Comparison of ENCODE assay signal across 19 mouse cellular contexts in genomic region chr7:19953054-19953453, GRCm38 (mm10). TPM values are rescaled to one million over a fixed set of nuclear protein-coding genes. Genes with fewer than 3 reads are reported as not detected.
DNase-seq lines count a peak whose midpoint lies in the region; ATAC-seq lines count a peak whose summit lies in the region.
"Had no signal": no experiment of that assay in that cellular context is flagged by ENCODE, and none has a peak within 500 bp of the region (broad histone marks: within the 10 kb centered on the region; RNA-seq: fewer than 3 reads in every experiment).

No protein-coding gene starts in this region.

- no peak overlapping the region for H3K4me3 ChIP-seq in midbrain, embryonic 11.5 days (ENCODE audit: low read depth, low read length)
- no peak overlapping the region for H3K4me3 ChIP-seq in midbrain, embryonic 16.5 days (ENCODE audit: low read depth, low read length)
- H3K4me3 ChIP-seq in intestine, embryonic 16.5 days (ENCODE audit: low read length) = no peak overlapping the region
- H3K4me3 ChIP-seq in forebrain, embryonic 15.5 days = no peak overlapping the region
- H3K4me3 ChIP-seq: embryonic facial prominence, embryonic 10.5 days; erythroblast, embryonic 14.5 days; heart, embryonic 15.5 days had no signal

- H3K27ac ChIP-seq in midbrain, embryonic 11.5 days (ENCODE audit: low read depth, low read length) = no peak overlapping the region; the same call in 1 of the 2 replicates
- no peak overlapping the region for H3K27ac ChIP-seq in midbrain, embryonic 16.5 days (ENCODE audit: low read length)
- peak overlapping the region; percentile 36 for H3K27ac ChIP-seq in intestine, embryonic 16.5 days (ENCODE audit: low read length)
- H3K27ac ChIP-seq in forebrain, embryonic 15.5 days (replicated peaks) = no peak overlapping the region
- H3K27ac ChIP-seq: embryonic facial prominence, embryonic 10.5 days; heart, embryonic 15.5 days had no signal

- no peaks in the 10 kb centered on the region for H3K36me3 ChIP-seq in midbrain, embryonic 11.5 days (ENCODE audit: control insufficient read depth, insufficient read depth, low read length)
- H3K36me3 ChIP-seq in midbrain, embryonic 16.5 days (ENCODE audit: control insufficient read depth, insufficient read depth, low read length) = no peaks in the 10 kb centered on the region
- H3K36me3 ChIP-seq in intestine, embryonic 16.5 days (ENCODE audit: control insufficient read depth, insufficient read depth, low read length) = no peaks in the 10 kb centered on the region
- H3K36me3 ChIP-seq in forebrain, embryonic 15.5 days = no peaks in the 10 kb centered on the region
- H3K36me3 ChIP-seq: embryonic facial prominence, embryonic 10.5 days; G1E; heart, embryonic 15.5 days had no signal

- no peaks in the 10 kb centered on the region for H3K9me3 ChIP-seq in midbrain, embryonic 11.5 days (ENCODE audit: control insufficient read depth, low read length)
- no peaks in the 10 kb centered on the region for H3K9me3 ChIP-seq in midbrain, embryonic 16.5 days (replicated peaks; ENCODE audit: control insufficient read depth, low read length, poor library complexity, severe bottlenecking)
- no peaks in the 10 kb centered on the region for H3K9me3 ChIP-seq in intestine, embryonic 16.5 days (ENCODE audit: control insufficient read depth, low read length)
- no peaks in the 10 kb centered on the region for H3K9me3 ChIP-seq in forebrain, embryonic 15.5 days
- H3K9me3 ChIP-seq: embryonic facial prominence, embryonic 10.5 days; G1E; heart, embryonic 15.5 days had no signal

- no peaks in the 10 kb centered on the region for H3K27me3 ChIP-seq in midbrain, embryonic 11.5 days (ENCODE audit: control insufficient read depth, insufficient read depth, low read length)
- H3K27me3 ChIP-seq in midbrain, embryonic 16.5 days (ENCODE audit: control insufficient read depth, insufficient read depth, low read depth, low read length) = no peaks in the 10 kb centered on the region
- H3K27me3 ChIP-seq in intestine, embryonic 16.5 days (replicated peaks; ENCODE audit: control insufficient read depth, insufficient read depth, low read length) = no peaks in the 10 kb centered on the region
- no peaks in the 10 kb centered on the region for H3K27me3 ChIP-seq in forebrain, embryonic 15.5 days
- H3K27me3 ChIP-seq: heart, embryonic 15.5 days had no signal

- DNase-seq in midbrain, embryonic 11.5 days (ENCODE audit: low spot score, missing footprints) = no peak
- peak; percentile 38 for DNase-seq in adipocyte (ENCODE audit: low spot score)
- DNase-seq in thymus, postnatal 14 days = no peak
- no peak for DNase-seq in spleen, postnatal 10 days (ENCODE audit: low spot score in 2 of 2)
- DNase-seq: cerebellum, postnatal 10 days; forebrain, postnatal 0 days; lung, postnatal 36 days; right cerebral cortex, adult 18-20 months; spleen, adult 18-20 months had no signal

- 39% methylated on average over 9 of the region's 9 CpGs for WGBS in midbrain, embryonic 11.5 days
- 43% methylated on average over 9 of the region's 9 CpGs for WGBS in midbrain, embryonic 16.5 days
- 40% methylated on average over 9 of the region's 9 CpGs for WGBS in intestine, embryonic 16.5 days
- 55% methylated on average over 9 of the region's 9 CpGs for WGBS in forebrain, embryonic 15.5 days

- H3K4me1 ChIP-seq in midbrain, embryonic 11.5 days (ENCODE audit: control insufficient read depth, insufficient read depth, low read length) = 0 out of 2 replicates have a peak, but pooled peaks cover 3% of the 10 kb centered on the region
- no peaks in the 10 kb centered on the region for H3K4me1 ChIP-seq in midbrain, embryonic 16.5 days (ENCODE audit: control insufficient read depth, insufficient read depth, low read length)
- H3K4me1 ChIP-seq in intestine, embryonic 16.5 days (ENCODE audit: control insufficient read depth, insufficient read depth, low read length) = peaks cover 9% of the 10 kb centered on the region
- H3K4me1 ChIP-seq in forebrain, embryonic 15.5 days = no peaks in the 10 kb centered on the region

- H3K4me2 ChIP-seq in midbrain, embryonic 11.5 days = no peak overlapping the region
- H3K4me2 ChIP-seq in midbrain, embryonic 16.5 days (ENCODE audit: low read length) = no peak overlapping the region
- no peak overlapping the region for H3K4me2 ChIP-seq in intestine, embryonic 16.5 days (ENCODE audit: low read depth, low read length)
- H3K4me2 ChIP-seq in forebrain, embryonic 15.5 days (replicated peaks) = no peak overlapping the region
- H3K4me2 ChIP-seq: heart, embryonic 15.5 days had no signal

- ATAC-seq in midbrain, embryonic 11.5 days (ENCODE audit: low FRiP score) = peak; percentile 31; the same call in 1 of the 2 replicates
- ATAC-seq in midbrain, embryonic 16.5 days = no peak
- ATAC-seq in intestine, embryonic 16.5 days = no peak
- ATAC-seq in forebrain, embryonic 15.5 days (replicated peaks) = no peak
- ATAC-seq: forebrain, postnatal 0 days had no signal

- no peak overlapping the region for H3K9ac ChIP-seq in midbrain, embryonic 11.5 days (ENCODE audit: low read length)
- no peak overlapping the region for H3K9ac ChIP-seq in midbrain, embryonic 16.5 days (ENCODE audit: low read depth, low read length)
- H3K9ac ChIP-seq in intestine, embryonic 16.5 days (ENCODE audit: low read depth, low read length) = no peak overlapping the region
- H3K9ac ChIP-seq in forebrain, embryonic 15.5 days (replicated peaks) = no peak overlapping the region
- H3K9ac ChIP-seq: forebrain, postnatal 0 days; heart, embryonic 15.5 days had no signal

RNA-seq across cellular contexts. Expression of gene Igsf23, which starts 2.5 kb away (rescaled TPM):
- polyA plus RNA-seq in midbrain, embryonic 11.5 days (2014; fragmentation: Nextera tagmentation; extraction: Ambion mirVana) = 0.20 TPM in 1 of 2 replicates, not detected in the other
- polyA plus RNA-seq in midbrain, embryonic 16.5 days (2015; fragmentation: Nextera tagmentation; extraction: Ambion mirVana) = not detected in 2 replicates
- polyA plus RNA-seq in intestine, embryonic 16.5 days (2015; fragmentation: Nextera tagmentation; extraction: Ambion mirVana) = 14.7 and 19.1 TPM in 2 replicates
- polyA plus RNA-seq in forebrain, embryonic 15.5 days (2015; fragmentation: Nextera tagmentation; extraction: Ambion mirVana) = not detected in 2 replicates
- polyA plus RNA-seq: embryonic facial prominence, embryonic 10.5 days; erythroblast, embryonic 14.5 days; forebrain, postnatal 0 days; G1E had no signal

RNA-seq across cellular contexts. Expression of gene Ceacam20, which starts 12.2 kb away (rescaled TPM):
- polyA plus RNA-seq in midbrain, embryonic 11.5 days (2014; fragmentation: Nextera tagmentation; extraction: Ambion mirVana) = not detected in 2 replicates
- polyA plus RNA-seq in midbrain, embryonic 16.5 days (2015; fragmentation: Nextera tagmentation; extraction: Ambion mirVana) = not detected in 2 replicates
- 3.5 and 6.5 TPM in 2 replicates for polyA plus RNA-seq in intestine, embryonic 16.5 days (2015; fragmentation: Nextera tagmentation; extraction: Ambion mirVana)
- polyA plus RNA-seq in forebrain, embryonic 15.5 days (2015; fragmentation: Nextera tagmentation; extraction: Ambion mirVana) = not detected in 2 replicates
- polyA plus RNA-seq: adrenal gland, adult 2 months; embryonic facial prominence, embryonic 10.5 days; erythroblast, embryonic 14.5 days; forebrain, postnatal 0 days; G1E; heart, embryonic 15.5 days; limb, embryonic 14.5 days; liver, embryonic 16.5 days had no signal

RNA-seq across cellular contexts. Expression of gene Pvr, which starts 32.1 kb away (rescaled TPM):
- 2.8 and 3.0 TPM in 2 replicates for polyA plus RNA-seq in midbrain, embryonic 11.5 days (2014; fragmentation: Nextera tagmentation; extraction: Ambion mirVana)
- polyA plus RNA-seq in midbrain, embryonic 16.5 days (2015; fragmentation: Nextera tagmentation; extraction: Ambion mirVana) = 9.3 and 11.5 TPM in 2 replicates
- polyA plus RNA-seq in intestine, embryonic 16.5 days (2015; fragmentation: Nextera tagmentation; extraction: Ambion mirVana) = 13.9 and 16.5 TPM in 2 replicates
- polyA plus RNA-seq in forebrain, embryonic 15.5 days (2015; fragmentation: Nextera tagmentation; extraction: Ambion mirVana) = 7.1 and 7.3 TPM in 2 replicates
- polyA plus RNA-seq: G1E had no signal

RNA-seq across cellular contexts. Expression of gene Nlrp9b, which starts 38.2 kb away (rescaled TPM):
- polyA plus RNA-seq in midbrain, embryonic 11.5 days (2014; fragmentation: Nextera tagmentation; extraction: Ambion mirVana) = not detected in 2 replicates
- not detected in 2 replicates for polyA plus RNA-seq in midbrain, embryonic 16.5 days (2015; fragmentation: Nextera tagmentation; extraction: Ambion mirVana)
- polyA plus RNA-seq in intestine, embryonic 16.5 days (2015; fragmentation: Nextera tagmentation; extraction: Ambion mirVana) = 0.75 and 0.76 TPM in 2 replicates
- polyA plus RNA-seq in forebrain, embryonic 15.5 days (2015; fragmentation: Nextera tagmentation; extraction: Ambion mirVana) = not detected in 2 replicates
- polyA plus RNA-seq: adrenal gland, adult 2 months; embryonic facial prominence, embryonic 10.5 days; erythroblast, embryonic 14.5 days; forebrain, postnatal 0 days; G1E; heart, embryonic 15.5 days; limb, embryonic 14.5 days; liver, embryonic 16.5 days had no signal

Comparison
In these comparisons a context has a peak if more than half of its experiments do, and no peak if none do; other contexts are left out.
1. RNA of gene Igsf23, which starts 2.5 kb away (polyA plus RNA-seq): 14.7 to 19.1 TPM in intestine, embryonic 16.5 days; 0.20 TPM in midbrain, embryonic 11.5 days, not detected in midbrain, embryonic 16.5 days and not detected in forebrain, embryonic 15.5 days; every median in the first group is over 10 times any median in the second.